Mouse (Mus musculus) intestine, embryonic 14.5 days (tissue): Measurements from ENCODE around the gene Pou2f2. TPM values are rescaled to one million over a fixed set of nuclear protein-coding genes. Genes with fewer than 3 reads are reported as not detected.

Experiments
- ATAC-seq: fragments of 200-750 bp; cut with Nextera tagmentation; replicated peaks from 2 replicates; pipeline ENCODE4 v1.8.0; 2017; ENCODE audit warnings: low read depth, moderate number of reproducible peaks, moderate TSS enrichment, moderate library complexity; ENCODE audit not compliant: low FRiP score, low TSS enrichment
- DNase-seq: peaks from one replicate; pipeline ENCODE4 v3.0.0-alpha.2; 2018; ENCODE audit warnings: low spot score
- H3K27ac ChIP-seq: fragments of 300-500 bp; sonication (generic); 2 replicates; pipeline ENCODE4 v1.5.1; 2014; ENCODE audit warnings: low read depth, mild to moderate bottlenecking, control low read depth
- H3K27me3 ChIP-seq: fragments of 300-500 bp; sonication (generic); replicated peaks from 2 replicates; pipeline ENCODE4 v1.6.1; 2014; ENCODE audit warnings: low read length, control low read depth; ENCODE audit not compliant: control insufficient read depth, insufficient read depth
- H3K36me3 ChIP-seq: fragments of 300-500 bp; sonication (generic); 2 replicates; pipeline ENCODE4 v1.6.1; 2014; ENCODE audit warnings: low read length, control low read depth; ENCODE audit not compliant: control insufficient read depth, insufficient read depth
- H3K4me1 ChIP-seq: fragments of 300-500 bp; sonication (generic); replicated peaks from 2 replicates; pipeline ENCODE4 v1.6.1; 2014; ENCODE audit warnings: low read length, control low read depth, mixed read lengths; ENCODE audit not compliant: control insufficient read depth, insufficient read depth
- H3K4me2 ChIP-seq: fragments of 300-500 bp; sonication (generic); 2 replicates; pipeline ENCODE4 v1.6.1; 2014; ENCODE audit warnings: low read length
- H3K4me3 ChIP-seq: fragments of 300-500 bp; sonication (generic); 2 replicates; pipeline ENCODE4 v1.5.1; 2014; ENCODE audit warnings: low read depth, low read length, control low read depth, mixed read lengths
- H3K9ac ChIP-seq: fragments of 300-500 bp; sonication (generic); 2 replicates; pipeline ENCODE4 v1.6.1; 2014; ENCODE audit warnings: mild to moderate bottlenecking, low read length
- H3K9me3 ChIP-seq: fragments of 300-500 bp; sonication (generic); 2 replicates; pipeline ENCODE4 v1.6.1; 2016; ENCODE audit warnings: low read length, control low read depth; ENCODE audit not compliant: control insufficient read depth
- WGBS: fragments of 180-500 bp; shearing (Covaris S2); extraction: QIAGEN DNeasy Blood & Tissue Kit; methylation state at CpG from one replicate; pipeline ENCODE4 v1.1.7; 2014; 5-methylcytosine and 5-hydroxymethylcytosine counted together
- polyA plus RNA-seq: library from polyadenylated mRNA; unstranded; fragments of >200 nt; fragmentation: Nextera tagmentation; extraction: Ambion mirVana; gene quantifications from 2 replicates; pipeline ENCODE4 v1.2.1, GENCODE M21; 2014

Gene Pou2f2
- polyA plus RNA-seq, 1 experiment from 2014 or later, result 2.1 TPM

DNA sequence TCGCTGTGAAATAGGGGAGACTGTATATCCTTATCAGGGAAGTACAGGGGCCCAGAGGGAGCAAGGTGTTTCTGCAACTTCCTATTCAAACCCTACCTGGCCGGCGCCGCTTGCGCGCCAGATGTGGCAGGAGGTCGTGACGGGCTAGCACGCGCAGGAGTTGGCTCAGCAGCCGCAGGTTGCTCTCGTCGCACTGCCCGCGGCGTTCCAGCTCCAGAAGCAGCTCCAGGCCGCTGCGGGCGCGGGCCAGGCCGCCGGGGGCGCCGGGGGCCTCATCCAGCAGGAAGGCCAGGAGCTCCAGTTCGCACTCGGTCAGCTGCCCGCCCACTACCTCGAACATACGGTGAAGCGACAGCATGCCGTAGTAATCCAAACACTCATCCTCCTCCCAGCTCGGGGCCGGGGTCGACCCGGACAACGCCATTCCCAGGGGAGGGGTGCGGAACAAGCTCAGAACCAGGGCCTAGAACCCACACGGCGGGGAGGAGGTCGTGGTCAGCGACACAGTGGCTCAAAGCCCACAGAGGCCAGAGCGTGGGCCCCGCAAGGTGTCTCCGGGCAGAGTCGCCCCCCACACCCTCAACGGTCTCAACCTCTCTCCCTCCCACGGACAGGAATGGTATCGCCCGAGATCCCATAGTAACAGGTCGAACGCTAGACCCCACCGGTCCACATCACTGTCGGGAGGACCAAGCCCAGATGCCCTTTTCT lies 39.3 kb upstream of the Pou2f2 start:
- peak overlapping the region; percentile 83 for H3K4me2 ChIP-seq
- DNase-seq (peak; percentile 87), ATAC-seq (peak; percentile 42)
- H3K27me3 ChIP-seq, result no peaks in the 10 kb centered on the region
- H3K36me3 ChIP-seq, result peaks cover 13% of the 10 kb centered on the region; the same call in 1 of the 2 replicates
- peaks cover 29% of the 10 kb centered on the region for H3K4me1 ChIP-seq
- H3K27ac ChIP-seq, result peak overlapping the region; percentile 80
- H3K9ac ChIP-seq, result peak overlapping the region; percentile 63
- peak overlapping the region; percentile 72 for H3K4me3 ChIP-seq
- WGBS, result under 1% methylated on average over 53 of the region's 53 CpGs
- no peaks in the 10 kb centered on the region for H3K9me3 ChIP-seq

DNA sequence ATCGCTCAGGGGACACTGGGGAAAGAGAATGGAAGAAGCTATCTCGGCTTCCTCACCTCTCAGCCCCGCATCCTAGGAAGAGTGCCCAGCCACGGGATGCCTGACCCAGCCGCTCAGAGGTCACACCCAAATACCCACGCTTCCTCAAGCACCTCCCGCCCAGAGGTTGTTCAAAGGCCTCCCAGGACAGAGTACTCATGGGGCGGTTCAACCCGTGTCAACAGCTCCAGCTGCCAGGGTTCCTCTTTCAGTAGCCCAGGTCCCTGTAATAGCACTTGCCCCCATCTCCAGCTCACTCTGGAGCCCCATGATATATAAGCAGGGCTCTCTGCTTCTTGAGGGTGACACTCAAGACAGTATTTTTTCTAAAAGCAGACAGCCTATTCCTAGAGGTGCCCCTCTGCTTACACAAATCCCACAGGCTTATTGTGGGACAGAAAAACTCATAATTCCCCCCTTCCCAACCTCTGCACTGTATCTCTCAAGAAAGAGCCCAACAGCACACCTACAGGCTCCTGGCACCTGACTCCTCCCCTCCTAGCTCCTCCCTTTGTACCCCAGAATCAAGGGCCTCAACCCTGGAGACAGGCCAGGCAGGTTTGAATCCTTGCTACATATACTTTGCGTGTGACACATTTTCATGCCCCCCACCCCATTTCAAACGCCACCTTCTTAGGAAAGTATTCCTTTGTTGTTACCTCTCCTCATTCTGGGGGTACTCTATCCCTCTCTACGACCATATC lies 38.3 kb upstream of the Pou2f2 start:
- no peaks in the 10 kb centered on the region for H3K27me3 ChIP-seq
- 72% methylated on average over 12 of the region's 12 CpGs for WGBS
- ATAC-seq, result no peak
- H3K36me3 ChIP-seq, result peaks cover 5% of the 10 kb centered on the region; the same call in 1 of the 2 replicates
- H3K9me3 ChIP-seq, result no peaks in the 10 kb centered on the region
- H3K9ac ChIP-seq, result no peak overlapping the region
- H3K4me3 ChIP-seq, result peak overlapping the region; percentile 4; the same call in 1 of the 2 replicates
- H3K4me1 ChIP-seq, result peaks cover 28% of the 10 kb centered on the region
- peak overlapping the region; percentile 83 for H3K4me2 ChIP-seq
- DNase-seq, result no peak
- no peak overlapping the region for H3K27ac ChIP-seq

DNA sequence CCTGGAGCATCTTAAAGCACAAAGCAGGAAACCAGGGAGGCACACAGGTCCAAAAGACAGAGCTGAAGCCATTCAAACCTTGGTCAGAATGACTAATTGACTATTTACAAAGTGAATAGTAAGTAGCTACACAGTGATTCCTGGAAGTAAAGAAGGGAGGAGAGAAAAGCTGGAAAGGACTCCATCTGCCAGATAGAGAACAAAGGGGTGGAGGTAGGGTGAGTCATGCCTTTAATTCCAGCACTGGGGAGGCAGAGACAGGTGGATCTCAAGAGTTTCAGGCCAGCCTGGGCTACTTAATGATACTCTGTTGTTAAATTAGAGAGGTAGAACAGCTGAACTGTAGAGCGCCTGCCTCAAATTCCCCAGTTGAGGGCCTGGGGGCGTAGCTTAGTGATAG lies 34.6 kb upstream of the Pou2f2 start:
- WGBS, result 87% methylated on average over 2 of the region's 2 CpGs
- H3K4me2 ChIP-seq, result no peak overlapping the region
- H3K4me1 ChIP-seq, result peaks cover 8% of the 10 kb centered on the region; the same call in 1 of the 2 replicates
- peaks cover 12% of the 10 kb centered on the region for H3K36me3 ChIP-seq
- H3K27me3 ChIP-seq, result no peaks in the 10 kb centered on the region
- DNase-seq, result no peak
- no peak overlapping the region for H3K9ac ChIP-seq
- H3K4me3 ChIP-seq, result no peak overlapping the region
- ATAC-seq, result no peak
- no peak overlapping the region for H3K27ac ChIP-seq
- H3K9me3 ChIP-seq, result no peaks in the 10 kb centered on the region

DNA sequence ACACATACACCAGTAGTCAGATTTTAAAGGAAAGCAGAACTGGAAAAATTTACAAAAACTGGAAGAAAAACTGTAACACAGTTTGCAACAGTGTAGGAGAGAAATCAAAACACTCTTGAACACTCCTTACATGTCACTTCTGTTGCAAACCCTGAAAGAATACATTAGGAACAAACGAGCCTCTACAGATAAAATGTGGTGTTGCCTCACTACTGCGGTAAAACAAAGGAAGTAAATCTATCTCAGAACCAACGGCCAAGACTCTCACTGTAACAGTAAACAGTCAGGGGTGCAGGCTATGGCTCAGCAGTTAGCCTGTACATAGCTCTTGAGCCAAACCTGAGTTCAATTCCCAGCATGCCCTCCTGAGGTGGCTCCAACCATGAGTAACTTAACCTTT lies 33.6 kb upstream of the Pou2f2 start:
- no peak overlapping the region for H3K9ac ChIP-seq
- ATAC-seq, result no peak
- peaks cover 12% of the 10 kb centered on the region for H3K36me3 ChIP-seq
- H3K4me3 ChIP-seq, result no peak overlapping the region
- peaks cover 4% of the 10 kb centered on the region; the same call in 1 of the 2 replicates for H3K4me1 ChIP-seq
- no peaks in the 10 kb centered on the region for H3K27me3 ChIP-seq
- no peak overlapping the region for H3K4me2 ChIP-seq
- no peak for DNase-seq
- H3K27ac ChIP-seq, result no peak overlapping the region
- H3K9me3 ChIP-seq, result no peaks in the 10 kb centered on the region
- 68% methylated on average over 3 of the region's 3 CpGs for WGBS

DNA sequence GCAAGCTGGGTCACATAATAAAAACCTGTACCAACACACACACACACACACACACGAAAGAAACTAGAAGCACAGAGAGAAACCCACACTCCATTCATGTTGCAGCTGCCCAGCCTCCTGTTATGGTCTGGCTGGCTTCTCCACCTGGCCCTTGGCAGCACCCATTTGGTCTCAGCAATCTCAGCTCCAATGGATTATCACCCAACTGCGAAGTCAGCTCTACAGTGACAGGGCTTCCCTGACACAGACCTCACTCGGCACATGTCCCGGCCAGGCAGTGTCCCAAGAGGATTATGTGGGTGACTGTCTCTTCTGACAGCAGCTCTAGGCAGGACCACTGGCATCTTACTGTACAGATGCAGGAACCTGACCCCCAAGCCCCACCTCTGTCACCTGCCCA lies 31.0 kb upstream of the Pou2f2 start:
- Histone ChIP-seq H3K27ac (no peak overlapping the region), H3K4me1 (no peaks in the 10 kb centered on the region), H3K9ac (no peak overlapping the region), H3K4me2 (no peak overlapping the region), H3K27me3 (no peaks in the 10 kb centered on the region), H3K36me3 (peaks cover 16% of the 10 kb centered on the region), H3K9me3 (no peaks in the 10 kb centered on the region), H3K4me3 (no peak overlapping the region)
- 84% methylated on average over 4 of the region's 4 CpGs for WGBS
- ATAC-seq, result no peak
- DNase-seq, result no peak

DNA sequence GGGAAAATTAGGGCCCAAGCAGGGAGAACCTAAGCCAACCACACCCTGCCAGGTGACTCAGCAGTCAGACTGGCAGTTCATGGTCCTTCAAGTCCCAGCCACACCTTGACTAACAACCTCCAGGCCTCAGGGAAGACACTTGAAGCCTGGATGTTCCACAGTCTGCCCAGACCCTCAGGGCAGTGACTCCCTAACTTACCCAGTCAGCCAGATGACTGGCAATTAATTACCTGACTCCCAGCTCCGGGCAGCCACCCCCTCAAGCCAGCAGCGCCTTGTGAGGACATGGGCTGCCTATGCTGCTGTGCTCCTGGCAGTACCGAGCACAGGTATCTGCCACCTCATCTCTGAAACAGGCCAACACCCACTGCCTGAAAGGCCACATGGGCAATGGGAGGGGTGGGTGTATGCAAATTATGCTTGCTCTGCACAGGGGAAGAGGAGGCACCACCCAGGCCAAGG lies 29.7 kb upstream of the Pou2f2 start:
- no peaks in the 10 kb centered on the region for H3K4me1 ChIP-seq
- H3K27ac ChIP-seq, result no peak overlapping the region
- 54% methylated on average over 3 of the region's 3 CpGs for WGBS
- H3K4me2 ChIP-seq, result no peak overlapping the region
- H3K9me3 ChIP-seq, result no peaks in the 10 kb centered on the region
- peaks cover 11% of the 10 kb centered on the region for H3K36me3 ChIP-seq
- DNase-seq (no peak), ATAC-seq (peak; percentile 51)
- no peak overlapping the region for H3K9ac ChIP-seq
- H3K27me3 ChIP-seq, result no peaks in the 10 kb centered on the region
- no peak overlapping the region for H3K4me3 ChIP-seq

DNA sequence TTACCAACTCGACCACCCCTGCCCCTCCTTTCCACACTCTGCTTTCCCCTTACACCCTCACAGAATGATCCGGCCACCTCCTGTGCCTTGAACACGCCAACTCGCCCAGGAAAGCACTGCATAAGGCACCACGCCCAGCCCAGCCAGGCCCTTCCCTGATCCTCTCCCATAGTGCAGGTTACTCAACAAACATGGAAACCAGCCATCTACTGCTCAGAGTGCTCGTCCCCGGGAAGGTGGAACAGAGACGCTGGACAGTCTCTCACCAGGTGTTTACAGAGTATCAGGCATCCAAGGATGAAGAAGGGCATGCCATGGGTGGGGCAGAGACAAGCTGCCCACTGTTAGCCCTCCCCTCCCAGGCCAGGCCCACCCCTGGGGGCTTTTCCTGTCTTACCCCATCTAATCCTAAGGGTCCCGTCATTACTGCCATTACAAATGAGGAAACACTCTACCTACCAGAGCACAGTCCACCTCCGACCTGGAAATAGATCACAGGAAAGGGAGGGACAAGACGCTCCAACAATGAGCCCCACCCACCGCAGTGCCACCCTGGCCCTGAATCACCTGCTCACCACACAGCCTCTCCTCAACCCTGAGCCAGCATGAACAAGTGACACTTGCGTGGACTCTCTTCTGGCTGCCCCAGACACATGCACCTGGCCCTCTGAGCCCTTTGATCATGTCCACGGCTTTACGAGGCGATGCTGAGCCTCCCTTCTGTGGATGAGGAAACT lies 26.7 kb upstream of the Pou2f2 start:
- WGBS, result 85% methylated on average over 16 of the region's 16 CpGs
- H3K27ac ChIP-seq, result no peak overlapping the region

DNA sequence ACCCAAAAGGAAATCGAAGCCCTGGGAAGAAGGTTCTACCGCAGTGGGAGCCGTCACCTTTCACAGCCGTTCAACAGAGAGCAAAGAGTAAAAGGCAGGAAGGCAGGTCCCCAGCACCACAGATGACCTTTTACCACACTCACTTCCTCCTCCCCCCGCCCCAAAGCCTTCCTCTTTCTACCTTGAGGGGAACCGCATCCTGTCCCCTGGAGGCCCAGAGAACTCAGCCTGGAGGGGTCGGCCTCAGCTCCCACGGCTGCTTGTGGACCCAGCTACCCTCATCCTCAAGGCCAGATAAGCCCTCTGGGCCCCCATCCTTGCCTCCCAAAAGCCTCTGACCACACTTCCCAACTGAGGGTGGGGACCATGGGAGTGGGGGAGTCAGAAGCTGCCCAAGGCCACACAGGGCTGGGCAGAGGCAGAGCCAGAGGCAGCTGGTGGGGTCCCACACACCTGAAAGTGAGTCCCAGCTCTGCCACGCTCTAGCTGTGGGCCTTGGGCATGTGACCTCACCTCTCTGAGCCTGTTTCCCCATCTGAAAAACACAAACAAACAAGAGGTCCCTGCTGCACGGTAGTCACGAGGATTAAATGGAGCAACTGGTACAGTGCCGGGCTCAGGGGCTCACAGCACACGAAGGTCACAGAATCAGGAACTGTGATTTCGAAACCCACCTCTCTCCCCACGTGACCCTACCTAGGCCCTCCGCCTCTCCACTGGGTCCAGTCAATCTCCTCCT lies 26.0 kb upstream of the Pou2f2 start:
- no peak overlapping the region for H3K4me2 ChIP-seq
- no peaks in the 10 kb centered on the region for H3K4me1 ChIP-seq
- H3K36me3 ChIP-seq, result peaks cover 25% of the 10 kb centered on the region
- WGBS, result 83% methylated on average over 16 of the region's 16 CpGs
- H3K27me3 ChIP-seq, result no peaks in the 10 kb centered on the region
- H3K27ac ChIP-seq, result 0 out of 2 replicates have a peak overlapping the region, but pooled peaks have one; percentile 10
- no peak overlapping the region for H3K4me3 ChIP-seq
- no peaks in the 10 kb centered on the region for H3K9me3 ChIP-seq
- H3K9ac ChIP-seq, result no peak overlapping the region
- DNase-seq, result no peak
- ATAC-seq, result no peak

More for the DNA sequence above, 26.7 kb upstream of the Pou2f2 start:
- H3K4me2 ChIP-seq, result no peak overlapping the region
- DNase-seq (no peak), ATAC-seq (no peak)
- H3K4me3 ChIP-seq, result no peak overlapping the region
- no peaks in the 10 kb centered on the region for H3K9me3 ChIP-seq
- no peaks in the 10 kb centered on the region for H3K27me3 ChIP-seq
- peaks cover 29% of the 10 kb centered on the region for H3K36me3 ChIP-seq
- no peak overlapping the region for H3K9ac ChIP-seq
- no peaks in the 10 kb centered on the region for H3K4me1 ChIP-seq
